Mouse (Mus musculus): Measurements from ENCODE around the gene Krt28.

DNA sequence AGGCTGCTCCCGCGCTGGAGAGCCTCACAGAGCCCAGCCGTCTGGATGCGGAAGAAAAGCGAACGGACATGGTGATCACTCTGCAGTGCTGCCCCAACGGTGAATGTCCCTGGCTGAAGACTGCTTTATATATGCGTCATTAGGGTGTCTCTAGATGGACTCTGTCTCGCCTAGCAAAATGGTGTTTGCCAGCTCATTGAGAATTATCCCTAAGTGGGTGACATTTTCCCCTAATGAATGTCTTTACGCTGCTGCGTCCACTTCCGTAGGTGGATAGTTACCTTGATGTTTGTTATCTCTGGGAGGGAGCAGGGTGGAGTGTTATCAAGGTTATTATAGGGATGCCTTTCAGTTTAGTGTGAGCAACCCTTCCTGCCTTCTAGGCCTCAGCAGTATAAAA is 23.7 kb downstream of the Krt28 start, which contains the start of gene Krt27:
- TF ChIP-seq EP300 (IDR thresholded peaks at IDR 0.05) = no peak
- no peak for TF ChIP-seq CTCF (IDR thresholded peaks at IDR 0.05)
